Mouse (Mus musculus) cerebellum, postnatal 10 days (tissue): ENCODE measurements around the gene Hist1h2an.
"Not testable (repeated sequence)": the region's sequence is repeated elsewhere in the genome, so short reads cannot be mapped to it uniquely, and the experiment has no call there.

Experiments
- DNase-seq, 2 experiments: peaks; one replicate each; pipeline ENCODE4 v3.0.0; 2021; ENCODE audit warnings: mixed read lengths in 2 of 2

The Hist1h2an gene

DNA sequence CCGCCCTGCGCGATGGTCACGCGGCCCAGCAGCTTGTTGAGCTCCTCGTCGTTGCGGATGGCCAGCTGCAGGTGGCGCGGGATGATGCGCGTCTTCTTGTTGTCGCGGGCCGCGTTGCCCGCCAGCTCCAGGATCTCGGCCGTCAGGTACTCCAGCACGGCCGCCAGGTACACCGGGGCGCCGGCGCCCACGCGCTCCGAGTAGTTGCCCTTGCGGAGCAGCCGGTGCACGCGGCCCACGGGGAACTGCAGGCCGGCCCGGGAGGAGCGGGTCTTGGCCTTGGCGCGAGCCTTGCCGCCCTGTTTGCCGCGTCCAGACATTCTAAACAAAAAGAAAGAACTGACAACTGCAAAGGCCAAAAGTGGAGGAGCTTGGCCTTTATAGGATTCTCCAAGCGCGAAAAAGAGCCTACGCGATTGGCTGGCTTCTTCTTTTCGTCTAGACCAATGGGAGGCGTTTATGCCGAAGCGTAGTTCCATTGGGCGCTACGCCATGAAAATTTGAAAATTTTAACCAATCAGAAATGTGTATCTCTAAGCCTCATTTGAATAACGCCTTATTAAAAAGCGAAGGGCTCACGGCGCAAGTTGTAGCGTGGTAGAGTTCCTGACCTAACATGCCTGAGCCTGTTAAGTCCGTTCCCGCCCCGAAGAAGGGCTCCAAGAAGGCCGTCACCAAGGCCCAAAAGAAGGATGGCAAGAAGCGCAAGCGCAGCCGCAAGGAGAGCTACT is at the start of gene Hist1h2an, which contains the start of gene Hist1h2bp:
Hist1h2an (minus strand) TSS at position 320 of the 731 bp plus-strand sequence.
Hist1h2bp (plus strand) TSS at position 563 of the 731 bp plus-strand sequence.
- peak; percentile 94 to 97 for DNase-seq

DNA sequence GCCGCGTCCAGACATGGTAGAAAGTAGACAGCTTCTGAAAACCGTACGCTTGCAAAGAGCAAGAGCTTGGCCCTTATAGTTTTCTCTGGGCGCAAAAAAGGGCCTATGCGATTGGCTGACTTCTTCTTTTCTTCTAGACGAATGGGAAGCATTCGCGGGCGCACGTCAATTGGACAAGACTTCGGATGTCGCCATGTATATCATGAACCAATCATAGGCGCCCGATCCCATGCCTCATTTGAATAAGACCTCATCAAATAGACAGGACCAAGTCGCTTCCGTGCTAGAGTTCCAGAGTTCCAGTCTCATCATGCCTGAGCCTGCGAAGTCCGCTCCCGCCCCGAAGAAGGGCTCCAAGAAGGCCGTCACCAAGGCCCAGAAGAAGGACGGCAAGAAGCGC is 46.4 kb upstream of the Hist1h2an start, which contains the start of the genes Hist1h2ap and Hist1h2br:
Hist1h2ap (minus strand) TSS at position 47 of the 400 bp plus-strand sequence.
Hist1h2br (plus strand) TSS at position 283 of the 400 bp plus-strand sequence.
- not testable (repeated sequence) for DNase-seq

DNA sequence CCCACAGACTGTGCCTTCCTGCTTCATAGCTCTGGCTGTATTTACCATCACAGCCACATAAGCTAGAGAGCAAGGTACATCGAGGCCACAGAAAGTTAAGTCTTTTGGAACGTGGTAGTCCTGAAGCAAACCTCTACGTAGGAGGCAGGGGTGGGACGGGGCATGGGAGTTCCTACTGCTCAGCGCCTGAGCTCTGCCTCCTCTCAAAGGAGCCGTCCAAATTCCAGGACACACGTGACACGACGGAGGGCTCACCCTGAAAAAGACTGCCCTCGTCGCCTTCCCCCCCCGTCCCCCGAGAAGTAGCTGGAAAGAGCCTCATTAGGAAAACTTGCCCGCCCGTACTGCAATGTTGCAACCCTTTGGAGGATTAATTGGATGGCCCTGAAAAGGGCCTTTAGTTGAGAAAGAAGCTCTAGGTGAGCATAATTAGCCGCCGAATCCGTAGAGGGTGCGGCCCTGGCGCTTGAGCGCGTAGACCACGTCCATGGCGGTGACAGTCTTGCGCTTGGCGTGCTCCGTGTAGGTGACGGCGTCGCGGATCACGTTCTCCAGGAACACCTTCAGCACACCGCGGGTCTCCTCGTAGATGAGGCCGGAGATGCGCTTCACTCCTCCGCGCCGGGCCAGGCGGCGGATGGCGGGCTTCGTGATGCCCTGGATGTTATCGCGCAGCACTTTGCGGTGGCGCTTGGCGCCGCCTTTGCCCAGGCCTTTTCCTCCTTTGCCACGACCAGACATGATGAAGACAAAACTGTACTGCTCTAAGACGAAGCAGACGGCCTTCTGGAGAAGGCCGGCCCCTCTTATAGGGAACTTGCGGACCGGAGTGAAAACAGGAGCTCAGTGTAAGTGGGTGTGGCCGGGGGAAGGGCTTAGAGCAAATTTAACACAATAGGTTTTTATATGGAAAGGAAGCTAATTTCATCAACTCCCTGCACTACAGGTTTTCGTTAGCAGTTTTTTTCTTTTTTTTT is 44.7 kb upstream of the Hist1h2an start, which contains the start of gene Hist1h4n:
Hist1h4n (minus strand) TSS at position 779 of the 977 bp plus-strand sequence.
- peak; percentile 32 to 45 for DNase-seq

DNA sequence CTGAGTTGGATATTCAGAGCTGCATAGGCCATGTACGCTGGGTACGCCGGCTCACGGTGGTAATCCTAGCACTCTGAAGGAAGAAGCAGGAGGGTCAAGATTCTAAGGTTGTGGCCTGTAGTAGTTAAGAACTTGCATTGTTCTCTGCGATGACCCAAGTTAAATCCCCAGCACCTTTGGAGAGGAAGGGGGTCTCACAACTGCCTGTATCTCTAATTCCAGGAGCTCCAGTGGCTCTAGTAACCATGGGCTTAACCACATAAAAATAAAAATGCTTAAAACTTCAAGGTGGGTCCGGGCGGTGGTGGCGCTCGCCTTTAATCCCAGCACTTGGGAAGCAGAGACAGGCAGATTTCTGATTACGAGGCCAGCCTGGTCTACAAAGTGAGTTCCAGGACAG is 43.3 kb upstream of the Hist1h2an start:
- no peak for DNase-seq

DNA sequence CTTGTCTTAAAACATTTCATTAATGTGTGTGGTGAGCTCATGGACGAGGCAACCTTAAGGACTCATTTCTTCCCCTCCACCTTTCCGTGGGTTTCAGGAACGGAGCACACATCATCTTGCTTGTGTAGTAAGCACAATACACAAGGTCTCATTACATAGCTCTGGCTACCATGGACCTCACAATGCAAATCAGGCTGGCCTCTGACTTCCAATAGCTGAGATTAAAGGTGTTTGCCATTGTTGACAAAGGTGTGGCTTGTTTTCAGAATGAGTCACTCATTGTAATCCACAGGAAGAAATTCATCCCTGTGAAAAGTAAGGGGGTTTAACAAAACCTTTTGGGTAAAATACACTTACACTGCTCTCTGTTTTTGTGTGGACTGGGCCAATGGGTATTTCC is 41.5 kb upstream of the Hist1h2an start:
- DNase-seq, result no peak

DNA sequence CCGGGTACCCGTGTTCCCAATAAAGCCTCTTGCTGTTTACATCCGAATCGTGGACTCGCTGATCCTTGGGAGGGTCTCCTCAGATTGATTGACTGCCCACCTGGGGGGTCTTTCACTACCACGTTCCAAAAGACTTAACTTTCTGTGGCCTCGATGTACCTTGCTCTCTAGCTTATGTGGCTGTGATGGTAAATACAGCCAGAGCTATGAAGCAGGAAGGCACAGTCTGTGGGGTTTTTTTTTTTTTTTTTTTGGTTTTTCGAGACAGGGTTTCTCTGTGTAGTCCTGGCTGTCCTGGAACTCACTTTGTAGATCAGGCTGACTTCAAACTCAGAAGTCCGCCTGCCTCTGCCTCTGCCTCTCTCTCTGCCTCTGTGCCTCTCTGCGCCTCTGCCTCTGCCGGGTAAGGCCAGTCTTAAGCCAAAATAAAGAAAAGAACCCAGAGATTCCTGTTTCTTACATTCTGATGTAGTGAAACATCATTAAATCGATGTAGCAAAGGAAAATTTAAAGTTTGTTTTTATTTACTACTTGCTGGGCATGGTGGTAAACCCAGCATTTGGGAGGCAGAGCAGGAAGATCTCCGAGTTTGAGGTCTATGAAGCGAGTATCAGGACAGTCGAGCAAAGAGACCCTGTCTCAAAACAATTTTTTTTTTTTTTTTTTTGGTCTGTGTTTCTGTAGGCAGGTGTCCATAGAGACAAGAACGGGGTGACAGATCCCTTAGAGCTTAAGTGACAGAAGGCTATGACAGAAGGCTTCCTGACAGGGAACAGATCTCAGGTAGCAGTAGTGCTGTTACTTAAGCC is 33.3 kb upstream of the Hist1h2an start:
- DNase-seq, result not testable (repeated sequence)

DNA sequence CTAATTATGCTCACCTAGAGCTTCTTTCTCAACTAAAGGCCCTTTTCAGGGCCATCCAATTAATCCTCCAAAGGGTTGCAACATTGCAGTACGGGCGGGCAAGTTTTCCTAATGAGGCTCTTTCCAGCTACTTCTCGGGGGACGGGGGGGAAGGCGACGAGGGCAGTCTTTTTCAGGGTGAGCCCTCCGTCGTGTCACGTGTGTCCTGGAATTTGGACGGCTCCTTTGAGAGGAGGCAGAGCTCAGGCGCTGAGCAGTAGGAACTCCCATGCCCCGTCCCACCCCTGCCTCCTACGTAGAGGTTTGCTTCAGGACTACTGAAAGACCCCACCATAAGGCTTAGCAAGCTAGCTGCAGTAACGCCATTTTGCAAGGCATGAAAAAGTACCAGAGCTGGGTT is 25.1 kb upstream of the Hist1h2an start:
- DNase-seq, result not testable (repeated sequence)

DNA sequence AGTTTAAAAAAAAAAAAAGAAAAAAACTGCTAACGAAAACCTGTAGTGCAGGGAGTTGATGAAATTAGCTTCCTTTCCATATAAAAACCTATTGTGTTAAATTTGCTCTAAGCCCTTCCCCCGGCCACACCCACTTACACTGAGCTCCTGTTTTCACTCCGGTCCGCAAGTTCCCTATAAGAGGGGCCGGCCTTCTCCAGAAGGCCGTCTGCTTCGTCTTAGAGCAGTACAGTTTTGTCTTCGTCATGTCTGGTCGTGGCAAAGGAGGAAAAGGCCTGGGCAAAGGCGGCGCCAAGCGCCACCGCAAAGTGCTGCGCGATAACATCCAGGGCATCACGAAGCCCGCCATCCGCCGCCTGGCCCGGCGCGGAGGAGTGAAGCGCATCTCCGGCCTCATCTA is 24.5 kb upstream of the Hist1h2an start, which contains the start of gene Hist1h4m:
Hist1h4m (plus strand) TSS at position 208 of the 400 bp plus-strand sequence.
- peak; percentile 47 to 64 for DNase-seq

DNA sequence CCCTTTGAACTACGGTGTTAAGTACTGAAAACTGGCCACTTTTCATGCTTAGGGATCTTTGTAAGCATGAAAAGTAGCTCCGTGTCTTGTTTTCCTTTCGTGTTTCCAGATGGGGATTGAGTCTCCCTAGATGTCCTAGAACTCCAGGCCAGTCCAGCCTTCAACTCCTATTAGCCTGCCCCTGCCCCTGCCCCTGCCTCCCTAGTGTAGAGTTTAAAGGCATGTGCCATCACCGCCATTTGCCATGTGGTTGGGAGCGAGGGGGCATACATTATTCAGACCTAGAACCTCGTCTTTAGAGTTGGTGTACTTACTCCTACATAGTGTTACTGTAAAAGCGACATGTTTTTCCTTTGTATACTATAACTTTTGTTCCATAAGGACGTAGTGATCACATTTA is 24.1 kb upstream of the Hist1h2an start:
- not testable (repeated sequence) for DNase-seq

DNA sequence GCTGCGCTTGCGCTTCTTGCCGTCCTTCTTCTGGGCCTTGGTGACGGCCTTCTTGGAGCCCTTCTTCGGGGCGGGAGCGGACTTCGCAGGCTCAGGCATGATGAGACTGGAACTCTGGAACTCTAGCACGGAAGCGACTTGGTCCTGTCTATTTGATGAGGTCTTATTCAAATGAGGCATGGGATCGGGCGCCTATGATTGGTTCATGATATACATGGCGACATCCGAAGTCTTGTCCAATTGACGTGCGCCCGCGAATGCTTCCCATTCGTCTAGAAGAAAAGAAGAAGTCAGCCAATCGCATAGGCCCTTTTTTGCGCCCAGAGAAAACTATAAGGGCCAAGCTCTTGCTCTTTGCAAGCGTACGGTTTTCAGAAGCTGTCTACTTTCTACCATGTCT is 23.1 kb upstream of the Hist1h2an start, which contains the start of the genes Hist1h2bq and Hist1h2ao:
Hist1h2bq (minus strand) TSS at position 125 of the 400 bp plus-strand sequence.
Hist1h2ao (plus strand) TSS at position 393 of the 400 bp plus-strand sequence.
- not testable (repeated sequence) for DNase-seq

DNA sequence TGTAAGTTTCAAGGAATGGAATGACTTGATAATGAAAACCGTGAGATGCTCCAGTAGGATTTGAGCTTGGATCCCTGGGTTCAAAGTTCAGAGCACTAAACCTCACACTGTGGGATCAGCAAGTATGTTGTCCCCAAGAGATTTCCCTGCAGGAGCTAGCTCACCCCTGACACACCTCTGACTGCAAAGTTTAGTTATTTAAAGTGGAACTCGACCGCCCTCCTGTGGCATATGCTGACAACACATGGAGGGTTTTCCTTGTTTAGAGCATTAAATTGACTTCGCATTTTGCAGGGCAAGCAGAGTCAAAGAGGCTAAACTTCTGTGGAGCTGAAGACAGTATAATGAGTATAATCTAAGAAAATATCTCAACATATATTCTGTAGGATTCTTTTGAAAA is 16.0 kb upstream of the Hist1h2an start:
- not testable (repeated sequence) for DNase-seq

DNA sequence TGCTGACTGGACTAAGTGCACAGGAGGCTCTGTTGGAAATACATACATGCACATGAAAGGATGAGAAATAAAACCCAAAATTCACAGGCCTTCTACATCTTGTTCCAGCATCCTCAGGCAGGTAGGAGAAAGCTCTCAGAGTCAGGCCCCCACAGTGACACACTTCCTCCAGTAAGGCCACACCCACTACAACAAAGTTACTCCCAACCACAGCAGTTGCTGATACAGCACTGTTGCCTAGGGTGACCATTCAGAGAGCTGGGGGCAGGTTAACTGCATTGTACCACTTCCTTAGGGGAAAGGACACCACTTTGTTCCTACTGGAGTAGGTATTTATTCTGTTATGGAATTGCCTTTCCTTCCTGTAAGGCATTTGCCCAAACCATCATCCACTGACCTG is 10.1 kb upstream of the Hist1h2an start:
- DNase-seq, result not testable (repeated sequence)

DNA sequence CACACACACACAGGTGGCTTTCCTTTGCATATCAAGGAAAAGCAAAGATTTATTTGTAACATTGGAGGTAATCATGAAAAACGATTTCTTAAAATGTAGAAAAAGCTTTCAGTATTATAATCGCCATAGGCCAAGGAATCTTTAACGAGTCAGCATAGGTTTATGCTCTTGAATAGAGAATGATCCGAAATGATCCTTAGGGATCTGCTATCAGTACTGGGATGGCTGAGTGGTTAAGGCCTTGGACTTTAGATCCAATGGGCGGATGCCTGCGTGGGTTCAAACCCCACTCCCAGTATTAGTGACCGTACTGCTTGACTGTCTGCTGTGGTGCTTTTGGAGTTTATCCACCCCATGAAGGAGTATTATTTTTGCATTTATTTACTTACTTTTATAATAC is 8.6 kb upstream of the Hist1h2an start:
- no peak for DNase-seq

DNA sequence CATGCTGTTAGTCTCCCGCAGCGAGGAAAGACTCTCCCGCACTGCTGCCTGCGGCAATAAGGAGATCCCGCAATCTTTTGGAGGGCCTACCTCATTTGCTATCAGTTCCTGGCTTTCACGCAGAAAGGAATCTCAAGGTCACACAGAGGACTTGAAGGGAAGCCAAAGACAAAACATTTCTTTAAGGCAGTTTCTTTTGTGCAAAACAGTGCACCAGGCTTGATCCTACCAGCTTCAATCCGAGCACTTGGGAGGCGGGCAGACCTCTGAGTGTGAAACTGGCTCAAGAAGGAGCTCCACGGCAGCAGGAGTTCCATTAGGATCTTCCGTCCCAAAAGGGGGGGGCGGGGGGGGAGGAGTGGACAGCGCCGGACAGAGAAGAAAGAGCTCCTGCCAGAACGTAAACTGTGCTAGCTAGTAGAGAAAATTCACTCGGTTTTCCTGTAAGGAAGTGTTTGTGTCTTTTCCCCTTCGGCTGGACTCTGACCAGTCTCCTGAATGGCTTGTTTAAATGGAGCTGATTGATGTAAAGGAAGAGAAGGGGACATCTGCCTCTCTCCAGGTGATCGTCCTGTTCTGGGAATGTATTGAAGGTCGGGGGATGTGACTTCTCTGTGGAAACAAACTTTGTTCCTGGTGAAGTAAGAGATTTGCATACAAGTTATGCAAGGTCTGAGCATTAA is 3.7 kb upstream of the Hist1h2an start:
- DNase-seq, result peak in 1 of 2 experiments; percentile 32

DNA sequence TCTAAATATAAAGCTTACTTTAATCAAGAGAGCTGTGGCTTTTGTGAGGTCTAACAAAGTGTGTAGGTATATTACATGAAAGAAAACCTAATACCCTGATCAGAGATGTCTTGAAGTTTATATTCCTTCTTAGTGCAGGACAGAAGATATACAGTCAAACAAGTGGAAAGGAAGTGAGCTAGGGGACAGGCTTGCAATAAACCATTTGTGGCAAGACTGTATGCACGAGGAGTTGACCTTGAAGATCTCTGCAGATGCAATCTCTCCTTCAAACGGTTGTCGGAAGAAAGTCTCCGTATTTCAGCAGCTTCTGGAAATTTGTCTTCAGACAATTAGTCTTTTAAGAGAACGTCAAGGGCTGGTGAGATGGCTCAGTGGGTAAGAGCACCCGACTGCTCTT is 2.9 kb upstream of the Hist1h2an start:
- DNase-seq, result no peak

DNA sequence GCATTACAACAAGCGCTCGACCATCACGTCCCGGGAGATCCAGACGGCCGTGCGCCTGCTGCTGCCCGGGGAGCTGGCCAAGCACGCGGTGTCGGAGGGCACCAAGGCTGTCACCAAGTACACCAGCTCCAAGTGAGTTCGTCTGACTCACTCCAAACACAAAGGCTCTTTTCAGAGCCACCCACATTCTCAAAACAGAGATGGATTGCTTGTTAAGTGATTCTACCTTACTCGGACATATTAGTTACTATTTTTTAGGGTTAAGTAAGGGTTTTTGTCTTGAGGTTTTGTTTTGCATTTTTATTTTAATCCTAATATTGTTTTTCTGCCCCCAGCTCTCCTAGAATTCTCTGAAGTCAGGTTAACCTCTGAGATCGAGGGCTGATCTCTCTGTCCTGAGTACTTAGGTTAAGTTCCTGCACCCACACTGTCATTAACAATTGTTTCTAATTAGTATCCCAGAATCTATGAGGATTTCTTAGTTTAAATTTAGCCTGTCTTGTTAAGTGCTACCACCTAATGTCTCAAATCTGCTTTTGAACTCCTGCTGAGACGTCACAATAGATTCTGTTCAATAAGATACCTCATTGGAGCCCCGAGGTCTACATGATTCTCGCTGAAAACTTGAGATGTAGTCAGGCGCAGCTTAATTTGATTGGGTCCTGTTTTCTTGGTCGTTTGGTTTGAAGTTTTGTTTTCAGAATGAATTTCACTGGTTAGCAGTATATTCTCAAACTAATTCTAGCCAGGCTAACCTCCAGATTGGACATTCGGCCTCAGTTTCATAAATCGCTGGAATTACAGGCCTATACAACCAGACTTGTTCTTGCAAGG is 959 bp upstream of the Hist1h2an start:
- DNase-seq, result no peak

DNA sequence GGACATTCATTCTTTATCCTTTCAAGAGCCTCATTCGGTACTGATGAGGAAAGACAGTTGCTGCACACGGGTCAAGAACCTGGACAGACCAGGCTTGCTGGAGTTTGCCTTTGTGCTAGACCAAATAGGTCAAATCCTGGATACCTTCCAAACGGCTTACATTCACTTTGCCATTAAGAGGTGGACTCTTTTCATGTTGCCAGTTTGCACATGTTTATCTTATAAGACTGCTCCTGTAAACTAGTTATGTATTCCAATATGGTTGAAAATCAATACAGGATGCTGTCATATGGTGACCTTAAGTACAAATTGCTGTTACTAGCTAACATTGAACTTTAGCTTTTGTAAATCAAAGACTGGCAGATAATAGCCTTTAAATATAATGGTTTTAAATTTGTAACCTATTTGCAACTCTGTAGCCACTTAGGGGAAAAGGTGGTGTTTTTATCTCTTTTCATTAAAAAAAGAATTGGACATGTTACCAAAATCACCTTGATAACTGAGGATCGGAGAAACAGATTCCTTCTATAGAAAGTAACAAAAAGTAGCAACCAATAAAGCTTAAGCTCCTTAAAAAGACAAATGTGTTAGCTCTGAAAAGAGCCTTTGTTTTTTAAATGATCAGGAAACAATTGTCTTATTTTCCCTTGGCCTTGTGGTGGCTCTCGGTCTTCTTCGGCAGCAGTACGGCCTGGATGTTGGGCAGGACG is 674 bp downstream of the Hist1h2an start:
- peak in 1 of 2 experiments; percentile 42 for DNase-seq

DNA sequence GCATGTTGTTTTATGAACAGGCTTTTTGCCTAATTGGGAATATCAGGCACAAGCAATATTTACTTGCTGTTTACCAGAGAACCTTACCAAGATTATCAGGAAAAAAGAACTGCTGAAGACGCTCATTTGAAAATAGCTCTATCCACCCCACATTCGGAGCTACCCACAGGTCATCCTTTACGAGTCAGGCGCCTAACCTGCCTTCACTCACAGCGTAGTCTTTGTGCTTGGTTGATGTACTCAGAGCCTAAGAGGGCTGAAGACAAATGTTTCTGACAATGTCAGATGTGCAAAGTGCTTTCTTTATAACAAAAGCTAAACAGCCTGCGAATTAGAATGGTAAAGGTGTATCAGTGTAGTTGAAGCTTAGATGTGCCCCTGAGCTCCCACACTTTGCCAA is 2.7 kb downstream of the Hist1h2an start:
- no peak for DNase-seq

DNA sequence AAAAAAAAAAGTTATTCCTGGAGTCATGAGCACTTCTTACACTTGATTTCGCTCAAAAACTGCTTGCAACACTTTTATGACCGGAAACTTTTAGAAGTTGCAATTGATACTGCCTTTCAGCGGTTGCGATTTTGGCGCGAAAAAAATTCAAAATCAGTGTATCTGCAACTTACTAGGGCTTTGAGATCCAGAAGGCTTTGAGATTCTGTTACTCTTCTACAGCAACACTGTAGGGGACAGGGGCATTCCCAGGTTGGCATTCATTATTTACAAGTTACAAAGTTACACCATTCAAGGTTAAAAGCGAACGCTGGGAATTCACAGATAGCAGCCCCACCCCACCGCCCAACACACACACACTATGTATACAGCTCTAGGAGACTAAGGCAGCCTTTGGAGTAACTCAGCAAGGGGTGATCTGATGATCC is 3.3 kb downstream of the Hist1h2an start:
- peak; percentile 43 to 55 for DNase-seq

DNA sequence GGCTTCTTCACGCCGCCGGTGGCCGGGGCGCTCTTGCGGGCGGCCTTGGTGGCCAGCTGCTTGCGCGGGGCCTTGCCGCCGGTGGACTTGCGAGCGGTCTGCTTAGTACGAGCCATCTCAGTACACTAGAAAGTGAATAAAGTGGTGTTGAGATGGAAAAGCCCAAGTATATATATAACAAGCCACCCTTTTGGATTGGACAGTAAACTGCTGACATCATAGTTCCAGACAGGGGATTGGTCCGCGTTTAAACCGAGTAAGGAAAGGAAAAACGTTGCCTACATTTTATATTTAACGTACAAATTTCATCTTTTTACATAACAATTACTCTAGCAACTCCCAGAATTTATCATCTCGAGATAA is 3.8 kb downstream of the Hist1h2an start, which contains the start of gene Hist1h3i:
Hist1h3i (minus strand) TSS at position 116 of the 363 bp plus-strand sequence.
- peak; percentile 67 to 79 for DNase-seq
